Mouse (Mus musculus) A20 (cell line): ENCODE data around the gene Drp2.

Source experiments
- DNase-seq: peaks from one replicate; pipeline ENCODE4 v3.0.0-alpha.2; 2011; ENCODE audit warnings: low read depth, low spot score

The Drp2 gene

DNA sequence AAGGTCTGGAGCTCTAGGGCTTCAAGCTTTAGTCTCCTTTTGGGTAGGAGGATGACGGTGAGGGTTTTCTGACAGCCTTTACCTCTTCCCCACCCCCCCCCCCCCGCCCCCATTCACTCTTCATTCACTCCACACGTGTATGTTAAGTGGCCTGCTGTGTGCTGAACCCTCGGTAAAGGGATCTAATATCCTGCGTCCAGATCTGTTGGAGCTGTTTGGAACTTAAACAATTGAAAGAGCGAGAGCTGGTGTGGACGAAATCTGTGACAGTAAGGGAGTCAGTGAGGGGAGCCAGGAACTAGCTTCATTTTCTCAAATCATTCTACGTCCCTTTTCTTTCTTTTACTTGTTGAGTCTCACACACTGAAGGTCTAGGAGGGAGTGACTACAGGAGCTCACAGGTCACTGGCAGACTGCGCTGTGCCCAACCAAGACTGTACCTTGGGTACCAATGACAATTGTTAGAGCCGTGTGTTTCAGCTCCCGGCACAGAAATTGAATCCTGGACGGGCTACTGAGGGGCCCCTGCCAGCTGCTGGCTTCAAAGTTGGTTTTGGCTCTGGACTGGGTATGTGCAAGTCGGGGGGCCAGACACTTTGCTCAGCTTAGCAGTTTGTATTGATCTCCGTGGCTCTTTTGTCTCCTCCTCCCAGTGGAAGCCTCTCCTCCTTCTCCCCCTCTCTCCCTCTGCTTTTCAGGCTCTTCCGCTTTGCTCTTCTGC, at the start of gene Drp2:
TSS of gene Drp2 (plus strand) at position 689 of the 721 bp plus-strand sequence.
- no peak for DNase-seq

DNA sequence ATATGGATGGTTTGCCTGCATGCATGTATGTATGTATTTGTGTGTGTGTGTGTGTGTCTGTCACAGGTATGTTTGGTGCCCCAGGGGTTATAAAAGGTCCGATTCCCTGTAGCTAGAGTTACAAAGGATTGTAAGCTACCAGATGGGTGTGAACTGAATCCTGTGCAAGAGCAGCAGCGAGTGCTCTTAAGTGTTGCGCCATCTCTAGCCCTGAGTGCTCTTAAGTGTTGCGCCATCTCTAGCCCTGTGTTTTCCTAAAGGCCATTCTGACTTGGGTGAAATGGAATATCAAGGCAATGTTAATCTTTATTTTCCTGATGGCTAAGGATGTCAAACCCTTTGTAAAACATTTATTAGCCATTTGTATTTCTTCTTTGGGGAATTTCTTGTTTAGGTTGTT, 45.0 kb upstream of the Drp2 start:
- no peak for DNase-seq

DNA sequence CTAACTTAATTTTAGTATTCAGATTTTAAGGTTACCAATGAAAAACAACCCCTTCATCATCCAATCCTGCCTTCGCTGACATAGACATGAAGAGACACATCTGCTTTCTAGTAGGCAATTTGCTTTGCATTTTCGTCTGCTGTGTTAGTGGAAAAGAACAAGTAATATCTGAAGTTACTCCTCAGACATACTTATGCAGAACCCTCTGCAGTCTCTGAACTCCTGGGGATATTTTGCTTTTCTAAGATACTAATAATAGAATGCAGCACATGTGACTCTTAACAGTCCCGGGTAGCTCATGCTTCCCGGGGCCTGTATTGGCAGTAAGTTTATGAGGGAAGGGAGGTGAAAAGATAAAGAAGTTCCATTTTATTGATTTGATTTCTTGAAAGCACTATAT, 42.2 kb upstream of the Drp2 start:
- no peak for DNase-seq

DNA sequence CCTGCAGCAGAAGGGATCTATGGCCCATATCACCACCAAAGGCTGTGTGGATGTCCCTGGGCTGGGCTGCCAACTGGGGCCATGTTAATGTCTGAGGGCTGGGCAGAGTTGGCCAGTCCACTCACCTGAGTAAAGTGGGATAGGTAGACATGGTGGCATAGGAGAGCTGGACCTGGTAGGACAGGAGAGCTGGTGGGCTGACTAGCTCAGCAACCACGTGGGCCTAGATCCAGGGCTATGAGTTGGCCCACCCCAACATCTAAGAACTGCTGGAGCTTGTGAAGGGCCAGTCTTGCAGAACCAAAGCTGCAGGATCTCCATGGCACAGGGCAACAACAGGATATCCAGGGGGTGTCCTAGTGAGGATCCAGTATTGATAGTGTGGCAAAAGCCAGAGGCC, 38.9 kb upstream of the Drp2 start:
- DNase-seq: no peak

DNA sequence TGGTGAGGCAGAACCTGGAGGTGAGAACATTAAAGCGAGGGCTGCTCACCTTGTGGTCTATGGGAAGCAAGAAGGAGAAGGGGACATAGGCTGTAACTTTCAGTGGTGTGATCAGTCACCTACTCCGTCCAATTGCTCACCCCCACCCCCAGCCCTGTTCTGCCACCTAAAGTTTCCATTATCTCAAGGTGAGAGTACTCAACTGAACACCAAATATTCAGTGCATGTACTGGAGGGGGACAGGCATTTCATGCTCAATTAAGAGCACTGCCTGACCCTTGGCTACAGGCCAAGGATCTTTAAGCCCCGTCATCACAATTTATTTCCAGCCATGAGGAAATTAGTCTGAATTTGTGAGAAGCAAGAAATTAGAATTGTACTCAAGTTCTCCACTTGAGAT, 37.8 kb upstream of the Drp2 start:
- no peak for DNase-seq

DNA sequence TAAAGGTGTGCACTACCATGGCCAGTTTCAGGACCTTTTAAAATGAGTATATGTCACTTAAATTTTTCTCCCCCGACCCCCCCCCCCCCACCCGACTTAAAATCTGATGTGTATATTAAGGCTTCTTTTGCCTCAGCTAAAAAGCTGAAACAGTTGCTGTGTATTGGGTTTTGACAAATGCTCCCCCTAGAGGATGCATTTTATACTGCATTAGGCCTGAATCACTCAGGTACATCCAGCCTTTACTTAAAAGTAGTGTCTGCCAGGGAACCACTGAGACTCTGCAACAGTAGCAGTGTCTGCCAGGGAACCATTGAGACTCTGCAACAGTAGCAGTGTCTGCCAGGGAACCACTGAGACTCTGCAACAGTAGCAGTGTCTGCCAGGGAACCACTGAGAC, 33.1 kb upstream of the Drp2 start:
- peak; percentile 24 for DNase-seq

DNA sequence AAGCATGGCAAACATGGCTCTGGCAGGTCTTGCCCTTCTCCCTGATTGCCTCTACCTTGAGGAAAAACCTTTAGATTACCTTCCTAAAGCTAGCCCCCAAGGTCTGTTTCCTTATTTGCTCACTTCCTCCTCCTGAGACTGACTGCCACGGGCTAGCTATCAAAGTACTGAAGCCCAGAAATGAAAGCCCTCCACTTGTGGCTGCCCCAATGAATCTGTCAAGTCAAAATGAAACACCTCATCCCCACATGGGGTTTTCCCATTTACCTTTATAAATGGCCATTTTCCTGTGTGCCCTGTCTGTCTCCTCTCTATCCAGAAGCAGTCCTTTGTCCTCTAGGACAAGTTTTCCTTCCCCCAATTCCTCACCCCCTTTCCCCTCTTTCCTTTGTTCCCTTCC, 30.2 kb upstream of the Drp2 start:
- DNase-seq: peak; percentile 68

DNA sequence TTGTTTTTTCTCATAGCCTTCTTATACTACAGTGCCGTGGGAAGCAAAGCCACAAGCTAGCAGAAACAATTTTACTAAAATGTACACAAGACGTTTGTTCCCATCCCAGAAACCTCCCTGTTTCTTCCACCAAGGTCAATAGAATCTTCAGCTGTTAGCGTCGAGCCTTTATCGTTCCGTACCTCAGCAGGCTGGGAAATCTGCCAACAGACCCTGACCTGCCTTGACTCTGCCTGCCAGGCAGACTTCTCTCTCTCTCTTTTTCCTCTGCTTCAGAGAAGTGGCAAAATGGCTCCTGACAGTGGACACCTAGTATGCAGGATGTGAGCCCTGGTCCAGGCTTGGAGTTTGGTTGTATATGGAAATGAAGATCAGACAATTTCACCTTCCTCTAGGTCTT, 19.5 kb upstream of the Drp2 start:
- no peak for DNase-seq

DNA sequence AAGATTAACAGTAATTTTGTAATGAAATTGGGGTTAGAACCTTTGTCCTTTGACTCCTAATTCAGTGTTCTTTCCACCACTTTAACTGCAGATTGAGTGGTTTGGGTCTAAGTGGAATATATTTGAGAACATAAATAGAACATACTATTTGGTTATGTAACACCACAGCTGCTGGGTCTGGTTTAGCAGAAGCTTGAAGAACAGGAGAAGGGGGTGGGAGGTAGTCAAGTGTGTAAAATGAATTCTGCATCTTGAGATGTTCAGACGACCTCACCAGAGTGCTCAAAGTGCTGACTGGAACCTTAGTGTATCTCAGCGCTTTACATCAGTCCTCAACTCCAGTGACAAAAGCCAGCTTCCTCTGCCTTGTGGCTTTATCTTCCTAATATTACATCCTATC, 5.4 kb upstream of the Drp2 start:
- DNase-seq: peak; percentile 14

DNA sequence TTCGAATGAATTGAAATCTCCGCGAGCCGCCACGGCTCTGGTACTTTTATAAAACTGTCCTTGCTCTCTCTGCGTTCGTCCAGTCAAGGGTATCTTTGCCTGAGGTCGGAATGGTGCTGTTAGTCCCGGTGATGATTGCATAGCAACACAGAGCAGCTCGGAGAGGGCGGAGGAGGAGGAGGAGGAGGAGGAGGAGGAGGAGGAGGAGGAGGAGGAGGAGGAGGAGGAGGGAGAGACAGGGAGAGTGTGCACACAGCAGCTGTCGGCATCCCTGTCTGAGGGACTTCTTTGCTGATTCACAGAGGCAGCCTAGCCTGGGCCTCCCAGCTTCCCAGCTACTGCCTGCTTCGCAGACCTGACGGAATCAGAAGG, 219 bp downstream of the Drp2 start:
- no peak for DNase-seq

DNA sequence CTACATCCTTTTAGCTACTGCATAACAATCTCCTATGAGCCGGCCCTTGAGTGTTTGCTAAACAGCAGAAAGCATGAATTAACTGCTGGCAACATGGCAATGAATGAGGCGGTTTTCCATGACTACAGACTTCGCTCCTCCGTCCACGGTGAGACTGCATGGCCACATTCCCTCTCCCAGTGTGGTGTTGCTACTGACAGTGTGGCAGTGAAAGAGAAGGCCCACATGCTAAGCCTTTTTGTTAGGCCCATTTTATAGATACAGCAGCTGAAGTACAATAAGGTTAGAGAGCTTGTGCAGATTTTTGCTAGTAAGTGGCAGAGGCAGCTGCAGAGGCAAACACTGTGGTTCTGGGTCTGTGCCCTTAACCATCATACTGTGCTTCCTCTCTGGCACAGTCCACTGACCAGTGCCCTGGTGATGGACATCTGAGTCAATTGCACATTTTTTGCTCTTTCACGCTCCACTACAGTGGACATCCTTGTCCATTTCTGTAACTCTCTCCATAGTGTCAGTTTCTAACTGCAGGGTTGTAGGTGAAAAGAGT, 5.1 kb downstream of the Drp2 start:
- no peak for DNase-seq

DNA sequence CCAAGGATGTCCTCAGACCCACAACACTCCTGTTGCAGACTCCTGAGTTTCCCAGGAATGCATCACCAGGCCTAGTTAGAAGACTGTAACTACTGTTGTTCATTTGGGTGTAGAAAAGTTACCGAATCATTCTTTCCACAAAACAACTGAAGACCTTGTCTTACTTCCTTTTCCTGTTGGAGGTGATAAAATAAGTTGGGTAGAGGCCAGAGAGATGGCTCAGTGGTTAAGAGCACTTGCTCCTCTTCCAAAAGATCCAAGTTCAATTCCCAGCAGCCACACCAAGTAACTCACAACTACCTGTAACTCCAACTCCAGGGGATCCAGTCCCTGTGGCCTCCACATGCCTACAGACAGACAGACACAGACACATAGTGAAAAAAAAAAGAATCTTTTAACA, 7.7 kb downstream of the Drp2 start:
- DNase-seq: no peak

DNA sequence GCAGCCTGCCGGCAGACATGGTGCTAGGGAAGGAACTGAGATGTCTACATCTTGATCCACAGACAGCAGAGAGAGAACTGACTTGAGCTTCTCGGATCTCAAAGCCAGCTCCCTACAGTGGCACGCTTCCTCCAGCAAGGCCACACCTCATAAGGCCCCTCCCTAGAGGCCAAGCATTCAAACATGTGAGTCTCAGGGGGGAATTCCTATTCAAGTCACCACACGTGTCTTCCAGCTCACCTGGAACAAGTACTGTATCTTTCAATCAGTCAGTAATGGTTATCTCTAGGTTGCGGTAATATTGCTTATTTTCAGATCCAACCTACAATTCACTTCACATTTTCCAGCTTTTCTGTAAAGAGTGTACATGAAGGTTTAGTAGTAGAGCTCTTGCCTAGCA, 15.7 kb downstream of the Drp2 start:
- no peak for DNase-seq

DNA sequence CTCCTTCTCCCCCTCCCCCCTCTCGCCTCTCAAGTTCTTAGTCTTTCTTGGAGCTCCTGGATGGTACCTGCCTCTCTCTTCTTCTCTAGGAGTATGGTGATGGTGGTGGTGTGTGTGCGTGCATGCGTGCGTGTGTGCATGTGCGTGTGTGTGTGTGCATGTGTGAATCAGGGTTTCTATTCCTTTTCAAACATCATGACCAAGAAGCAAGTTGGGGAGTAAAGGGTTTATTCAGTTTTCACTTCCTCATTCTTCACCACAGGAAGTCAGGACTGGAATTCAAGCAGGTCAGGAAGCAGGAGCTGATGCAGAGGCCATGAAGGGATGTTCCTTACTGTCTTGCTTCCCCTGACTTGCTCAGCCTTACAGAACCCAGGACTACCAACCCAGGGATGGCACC, 19.9 kb downstream of the Drp2 start:
- DNase-seq: peak; percentile 30

DNA sequence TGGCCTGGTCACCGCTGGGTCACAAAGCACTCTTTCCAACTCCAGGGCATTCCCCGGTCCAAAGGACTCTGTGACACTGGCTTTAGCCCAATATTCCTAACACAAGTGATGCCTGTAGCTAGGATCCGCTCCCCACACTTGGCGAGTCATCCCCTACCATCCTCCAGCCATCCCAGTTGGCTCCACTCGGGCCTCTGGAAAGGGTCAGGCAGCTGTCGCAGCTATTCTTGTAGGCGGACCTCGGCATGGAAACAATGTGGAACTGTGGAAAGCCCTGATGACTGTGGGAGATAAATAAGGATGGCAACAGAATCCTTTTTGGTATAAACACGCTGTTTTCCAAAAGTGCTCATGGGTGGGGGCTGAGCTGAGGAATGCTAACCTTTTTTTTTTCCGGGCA, 21.4 kb downstream of the Drp2 start:
- DNase-seq: no peak

DNA sequence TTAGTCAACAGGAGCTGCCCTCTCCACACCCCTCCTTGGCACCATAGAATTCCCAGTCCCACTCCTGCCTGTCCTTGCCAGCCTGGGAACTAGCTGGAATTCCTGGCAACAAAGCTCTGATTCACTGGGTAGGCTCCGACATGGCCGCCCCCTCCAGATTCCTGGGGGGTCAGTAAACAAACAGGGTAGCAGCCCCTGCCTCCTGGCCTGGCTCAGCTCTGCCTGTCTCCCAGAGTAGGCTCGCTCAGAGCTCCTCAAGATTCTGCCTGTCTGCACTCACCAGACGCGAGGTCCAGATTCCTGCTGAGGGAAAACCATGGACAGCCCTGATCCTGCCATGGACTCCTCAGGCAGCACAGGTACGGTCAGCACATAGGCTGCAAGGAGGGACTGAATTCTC, 22.5 kb downstream of the Drp2 start:
- DNase-seq: no peak

DNA sequence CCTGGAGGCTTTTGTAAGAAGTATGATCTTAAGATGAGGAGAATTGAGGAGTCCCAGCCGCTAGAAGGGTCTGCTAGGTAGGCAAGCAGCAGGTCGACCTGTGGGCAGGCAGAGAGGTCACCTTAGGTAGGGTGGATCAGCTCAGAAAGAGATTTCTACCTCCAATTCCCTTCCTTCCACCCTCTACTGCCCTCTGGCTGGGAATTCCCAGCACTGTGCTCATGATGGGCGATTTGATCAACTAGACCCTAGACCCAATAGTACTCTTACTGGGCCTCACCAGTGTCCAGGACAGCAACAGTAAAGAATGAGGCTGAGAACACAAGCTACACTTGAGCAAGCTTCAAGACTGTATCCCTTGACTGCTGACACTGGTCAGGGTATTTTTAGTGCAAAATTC, 23.0 kb downstream of the Drp2 start:
- DNase-seq: no peak

DNA sequence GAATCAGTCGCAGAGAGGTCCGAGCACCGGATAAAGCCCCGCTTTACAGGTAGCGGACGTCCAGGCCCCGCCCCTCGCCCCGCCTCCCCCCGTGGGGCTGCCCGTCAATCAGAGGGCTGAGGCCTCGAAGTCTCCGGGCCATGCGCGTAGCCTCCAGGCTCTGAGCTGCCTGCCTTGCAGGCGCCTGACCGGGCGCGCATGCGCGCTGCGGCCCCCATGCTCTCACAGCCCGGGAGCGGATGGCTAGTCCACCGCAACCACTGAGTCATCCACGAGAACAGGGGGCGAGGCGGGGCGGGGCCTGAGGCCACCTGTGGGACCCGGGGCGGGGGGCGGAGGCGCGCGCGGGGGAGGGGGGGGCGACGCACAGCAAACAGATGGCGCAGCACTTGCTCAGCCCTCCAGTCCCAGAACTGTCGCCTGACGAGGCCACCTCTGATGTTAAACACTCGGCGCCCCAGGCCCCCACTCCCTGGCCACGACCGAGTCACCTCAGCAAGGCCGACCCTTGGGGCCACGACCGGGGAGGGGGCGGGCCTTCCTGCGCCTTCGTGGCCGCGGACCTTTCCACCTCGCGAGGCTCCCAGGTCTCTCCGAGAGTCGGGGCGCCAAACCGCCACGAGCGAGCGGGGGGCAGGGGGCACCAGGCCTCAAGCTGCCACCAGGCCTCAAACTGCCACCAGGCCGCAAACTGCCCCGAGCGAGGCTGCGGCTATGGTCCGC, 70.8 kb downstream of the Drp2 start:
- DNase-seq: no peak

DNA sequence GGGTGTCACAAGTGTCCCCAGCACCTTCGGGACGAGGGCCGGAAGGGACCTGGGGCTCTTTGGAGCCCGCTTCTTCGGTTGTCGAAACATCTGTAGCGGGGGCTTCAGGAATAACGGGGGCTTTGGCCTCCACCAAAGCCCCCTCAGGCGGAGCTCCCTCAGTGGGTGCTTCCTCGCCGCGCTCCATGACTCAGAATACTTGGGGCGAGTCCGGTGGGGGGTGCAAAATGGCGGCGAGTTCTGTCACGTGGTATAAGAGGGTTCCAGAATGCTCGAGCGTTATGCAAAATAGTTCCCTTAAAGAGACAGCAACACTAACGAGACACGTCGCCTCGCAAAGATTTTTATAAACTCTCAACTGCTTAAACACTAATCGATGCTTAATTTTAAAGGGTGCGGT, 71.9 kb downstream of the Drp2 start, which contains the start of gene Taf7l:
TSS of gene Taf7l (minus strand) at position 201 of the 400 bp plus-strand sequence.
- no peak for DNase-seq

DNA sequence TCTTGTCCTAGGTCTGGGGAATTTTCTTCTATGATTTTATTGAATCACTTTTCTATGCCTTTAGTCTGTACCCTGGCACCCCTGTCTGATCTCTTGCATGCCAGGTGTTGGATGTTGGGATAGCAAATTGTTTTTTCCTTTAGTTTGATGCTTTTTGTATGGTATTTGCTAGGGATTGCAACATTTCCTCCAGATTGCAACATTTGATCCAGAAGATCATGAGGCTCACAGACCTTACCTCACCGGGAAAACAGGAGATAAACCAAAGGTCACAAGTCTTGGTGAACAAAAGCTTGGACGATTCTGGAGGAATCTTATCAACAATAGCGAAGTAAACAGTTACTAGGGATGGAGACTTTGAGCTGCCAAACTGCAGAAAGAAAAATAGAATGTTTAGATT, 77.4 kb downstream of the Drp2 start:
- no peak for DNase-seq

DNA sequence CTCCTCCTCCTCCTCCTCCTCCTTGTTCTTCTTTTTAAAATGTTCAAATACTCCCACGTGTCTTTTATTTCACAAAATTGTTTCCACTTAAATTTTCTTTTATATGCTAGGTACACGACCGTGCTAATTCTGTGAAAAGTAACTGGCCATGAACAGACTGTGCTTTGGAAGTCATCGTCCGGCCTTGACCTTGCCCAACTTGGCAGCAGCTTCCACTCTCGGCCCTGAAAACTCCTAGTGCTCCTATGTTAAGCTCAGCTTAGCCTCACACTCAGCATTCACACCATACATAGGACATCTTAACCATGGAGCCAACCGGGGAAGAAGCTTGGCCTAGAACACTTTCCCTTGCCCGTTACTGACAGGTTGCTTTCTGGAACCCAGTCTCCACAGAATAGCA, 96.3 kb downstream of the Drp2 start:
- DNase-seq: no peak
